In genomic region chr9:46423184-46423967, GRCm38 (mm10) we compare ENCODE assay signal across 20 mouse cellular contexts.
DNase-seq lines count a peak whose midpoint lies in the region; ATAC-seq and TF ChIP-seq lines count a peak whose summit lies in the region.
"Had no signal": no experiment of that assay in that cellular context is flagged by ENCODE, and none has a peak within 500 bp of the region (broad histone marks: within the 10 kb centered on the region; RNA-seq: fewer than 3 reads in every experiment).

No protein-coding gene starts in this region.

- no peak overlapping the region for H3K4me3 ChIP-seq in hindbrain, embryonic 11.5 days (ENCODE audit: low read depth, low read length)
- no peak overlapping the region for H3K4me3 ChIP-seq in hindbrain, embryonic 10.5 days
- no peak overlapping the region for H3K4me3 ChIP-seq in ES-Bruce4 (ENCODE audit: low read depth, low read length)
- H3K4me3 ChIP-seq in hindbrain, embryonic 15.5 days, result no peak overlapping the region
- H3K4me3 ChIP-seq: heart, embryonic 13.5 days; limb, embryonic 12.5 days; midbrain, embryonic 10.5 days had no signal

- TF ChIP-seq POLR2A in ES-Bruce4 (IDR thresholded peaks at IDR 0.05; ENCODE audit: insufficient read depth, low read length), result no peak

- H3K4me2 ChIP-seq in hindbrain, embryonic 11.5 days (replicated peaks; ENCODE audit: low read depth, low read length), result no peak overlapping the region
- no peak overlapping the region for H3K4me2 ChIP-seq in hindbrain, embryonic 15.5 days
- H3K4me2 ChIP-seq: heart, embryonic 13.5 days; limb, embryonic 12.5 days; lung, embryonic 14.5 days had no signal

- 74% methylated on average over 12 of the region's 12 CpGs for WGBS in hindbrain, embryonic 11.5 days
- 83% methylated on average over 12 of the region's 12 CpGs for WGBS in hindbrain, embryonic 10.5 days
- WGBS in hindbrain, embryonic 15.5 days, result 57% methylated on average over 12 of the region's 12 CpGs

- intact Hi-C loops in left cerebral cortex, postnatal 4 days (cut with DNase I), result no loop called here

- H3K27ac ChIP-seq in hindbrain, embryonic 11.5 days (ENCODE audit: low read depth, low read length), result no peak overlapping the region
- H3K27ac ChIP-seq in hindbrain, embryonic 10.5 days, result no peak overlapping the region
- H3K27ac ChIP-seq in ES-Bruce4 (ENCODE audit: insufficient read depth, low read length), result no peak overlapping the region; the same call in 1 of the 2 replicates
- H3K27ac ChIP-seq in hindbrain, embryonic 15.5 days (replicated peaks), result no peak overlapping the region
- H3K27ac ChIP-seq: heart, embryonic 13.5 days; limb, embryonic 12.5 days; midbrain, embryonic 10.5 days had no signal

- 0 out of 2 replicates have a peak, but pooled peaks have one; percentile 58 for TF ChIP-seq EP300 in ES-Bruce4 (IDR thresholded peaks at IDR 0.05; ENCODE audit: insufficient read depth, low read depth, low read length)

- no peaks in the 10 kb centered on the region for H3K4me1 ChIP-seq in hindbrain, embryonic 11.5 days (replicated peaks; ENCODE audit: control insufficient read depth, insufficient read depth, low read length)
- peaks cover 22% of the 10 kb centered on the region for H3K4me1 ChIP-seq in hindbrain, embryonic 10.5 days (replicated peaks)
- peaks cover 3% of the 10 kb centered on the region for H3K4me1 ChIP-seq in ES-Bruce4 (ENCODE audit: control insufficient read depth, insufficient read depth, low read length)
- H3K4me1 ChIP-seq in hindbrain, embryonic 15.5 days (replicated peaks), result peaks cover 13% of the 10 kb centered on the region
- H3K4me1 ChIP-seq: limb, embryonic 12.5 days had no signal

- no peak overlapping the region for H3K9ac ChIP-seq in hindbrain, embryonic 11.5 days (ENCODE audit: low read depth, low read length)
- H3K9ac ChIP-seq in ES-Bruce4 (ENCODE audit: low read depth, poor library complexity, severe bottlenecking), result no peak overlapping the region
- no peak overlapping the region for H3K9ac ChIP-seq in hindbrain, embryonic 15.5 days
- H3K9ac ChIP-seq: heart, embryonic 13.5 days; limb, embryonic 12.5 days; lung, embryonic 14.5 days had no signal

- H3K27me3 ChIP-seq in hindbrain, embryonic 11.5 days (ENCODE audit: control insufficient read depth, insufficient read depth, low read length), result no peaks in the 10 kb centered on the region
- peaks cover 33% of the 10 kb centered on the region for H3K27me3 ChIP-seq in hindbrain, embryonic 10.5 days (ENCODE audit: insufficient read depth, poor library complexity, severe bottlenecking)
- no peaks in the 10 kb centered on the region for H3K27me3 ChIP-seq in ES-Bruce4 (ENCODE audit: control insufficient read depth, insufficient read depth, low read length, poor library complexity, severe bottlenecking)
- no peaks in the 10 kb centered on the region for H3K27me3 ChIP-seq in hindbrain, embryonic 15.5 days

- no peaks in the 10 kb centered on the region for H3K9me3 ChIP-seq in hindbrain, embryonic 11.5 days (ENCODE audit: control insufficient read depth, low read length)
- no peaks in the 10 kb centered on the region for H3K9me3 ChIP-seq in hindbrain, embryonic 10.5 days
- H3K9me3 ChIP-seq in ES-Bruce4 (replicated peaks; ENCODE audit: control insufficient read depth, insufficient read depth, low read length, poor library complexity, severe bottlenecking), result no peaks in the 10 kb centered on the region
- H3K9me3 ChIP-seq in hindbrain, embryonic 15.5 days, result no peaks in the 10 kb centered on the region
- H3K9me3 ChIP-seq: heart, embryonic 13.5 days; limb, embryonic 12.5 days; midbrain, embryonic 10.5 days had no signal

- H3K36me3 ChIP-seq in hindbrain, embryonic 11.5 days (ENCODE audit: control insufficient read depth, insufficient read depth, low read length), result no peaks in the 10 kb centered on the region
- H3K36me3 ChIP-seq in hindbrain, embryonic 10.5 days, result no peaks in the 10 kb centered on the region
- H3K36me3 ChIP-seq in ES-Bruce4 (ENCODE audit: control insufficient read depth, insufficient read depth, low read length, poor library complexity, severe bottlenecking), result no peaks in the 10 kb centered on the region
- H3K36me3 ChIP-seq in hindbrain, embryonic 15.5 days, result no peaks in the 10 kb centered on the region
- H3K36me3 ChIP-seq: heart, embryonic 13.5 days; limb, embryonic 12.5 days; midbrain, embryonic 10.5 days had no signal

- ATAC-seq in hindbrain, embryonic 11.5 days (ENCODE audit: low FRiP score), result peak; percentile 22; the same call in 1 of the 2 replicates
- ATAC-seq in hindbrain, embryonic 15.5 days (ENCODE audit: low FRiP score, low read depth), result peak; percentile 61; the same call in 1 of the 2 replicates
- ATAC-seq in megakaryocyte-erythroid progenitor cell, adult 5-6 weeks (replicated peaks; ENCODE audit: low FRiP score, low TSS enrichment, poor library complexity, severe bottlenecking), result no peak
- ATAC-seq: CD4-positive, CD25-positive, alpha-beta regulatory T cell, adult 4 months; inflammation-experienced regulatory T-cells, adult 6 months had no signal

- TF ChIP-seq CTCF in ES-Bruce4 (IDR thresholded peaks at IDR 0.05; ENCODE audit: low read depth, low read length), result no peak

- DNase-seq in hindbrain, embryonic 11.5 days (ENCODE audit: low spot score), result peak; percentile 50
- no peak for DNase-seq in hindbrain, embryonic 10.5 days (ENCODE audit: low spot score)
- DNase-seq in adrenal gland, postnatal 10 days, result peak; percentile 35
- DNase-seq in left cerebral cortex, postnatal 4 days, result no peak
- no peak for DNase-seq in heart, postnatal 4 days
- DNase-seq: cerebellum, postnatal 36 days; gastrocnemius, postnatal 36 days; kidney, postnatal 10 days; lung, embryonic 14.5 days; retina, postnatal 1 day; spleen, adult 18-20 months; thymus, adult 2 months had no signal

Comparison
In these comparisons a context has a peak if more than half of its experiments do, and no peak if none do; other contexts are left out.
1. DNase-seq: peak in hindbrain, embryonic 11.5 days (single experiment) and adrenal gland, postnatal 10 days (single experiment); none in hindbrain, embryonic 10.5 days (single experiment), left cerebral cortex, postnatal 4 days (single experiment) and heart, postnatal 4 days (single experiment).